Mouse (Mus musculus) C2C12 (cell line): ENCODE measurements at regions not wholly inside any gene's neighbourhood (a gene's known extent, or its start where the extent isn't known, plus 50 kb on each side); places are given as distances from the start of the nearest gene placed in this dataset.

Experiments
- H3K27me3 ChIP-seq: one replicate; pipeline ENCODE4 v1.6.1; 2011; ENCODE audit not compliant: control insufficient read depth, insufficient read depth, insufficient read length
- H3K36me3 ChIP-seq: one replicate; pipeline ENCODE4 v1.6.1; 2011; ENCODE audit not compliant: control insufficient read depth, insufficient read depth
- H3K4me3 ChIP-seq: one replicate; pipeline ENCODE4 v1.5.1; 2011; ENCODE audit warnings: mild to moderate bottlenecking, control low read depth; ENCODE audit not compliant: poor library complexity, insufficient read depth, severe bottlenecking
- H3K79me2 ChIP-seq: one replicate; pipeline ENCODE4 v1.6.1; 2011; ENCODE audit not compliant: control insufficient read depth, insufficient read depth
- H3K79me3 ChIP-seq: one replicate; pipeline ENCODE4 v1.6.1; 2011; ENCODE audit warnings: low read depth, control low read depth
- H3ac ChIP-seq: one replicate; pipeline ENCODE3; 2011; ENCODE audit warnings: low read depth; ENCODE audit not compliant: control insufficient read depth, insufficient read length
- CEBPB ChIP-seq: IDR thresholded peaks from one replicate; pipeline ENCODE4 v1.6.1; 2011; ENCODE audit warnings: low read depth, mild to moderate bottlenecking, control low read depth, moderate library complexity
- CTCF ChIP-seq: IDR thresholded peaks from one replicate; pipeline ENCODE4 v1.5.1; 2011; ENCODE audit not compliant: control insufficient read depth, insufficient read depth, insufficient read length
- FOSL1 ChIP-seq: IDR thresholded peaks from one replicate; pipeline ENCODE4 v1.8.0; 2011; ENCODE audit warnings: mild to moderate bottlenecking, low read length; ENCODE audit not compliant: poor library complexity, insufficient read depth, severe bottlenecking
- MAX ChIP-seq: IDR thresholded peaks from one replicate; pipeline ENCODE4 v1.6.1; 2011; ENCODE audit warnings: mild to moderate bottlenecking, control low read depth
- MYOD1 ChIP-seq: IDR thresholded peaks from one replicate; pipeline ENCODE4 v1.6.1; 2011; ENCODE audit warnings: low read depth; ENCODE audit not compliant: control insufficient read depth, insufficient read length
- MYOG ChIP-seq: IDR thresholded peaks from one replicate; pipeline ENCODE4 v1.6.1; 2011; ENCODE audit not compliant: control insufficient read depth, insufficient read length; ENCODE audit errors: extremely low read depth
- USF1 ChIP-seq: IDR thresholded peaks from one replicate; pipeline ENCODE4 v1.6.1; 2011; ENCODE audit warnings: low read depth, mild to moderate bottlenecking, control low read depth, moderate library complexity

DNA sequence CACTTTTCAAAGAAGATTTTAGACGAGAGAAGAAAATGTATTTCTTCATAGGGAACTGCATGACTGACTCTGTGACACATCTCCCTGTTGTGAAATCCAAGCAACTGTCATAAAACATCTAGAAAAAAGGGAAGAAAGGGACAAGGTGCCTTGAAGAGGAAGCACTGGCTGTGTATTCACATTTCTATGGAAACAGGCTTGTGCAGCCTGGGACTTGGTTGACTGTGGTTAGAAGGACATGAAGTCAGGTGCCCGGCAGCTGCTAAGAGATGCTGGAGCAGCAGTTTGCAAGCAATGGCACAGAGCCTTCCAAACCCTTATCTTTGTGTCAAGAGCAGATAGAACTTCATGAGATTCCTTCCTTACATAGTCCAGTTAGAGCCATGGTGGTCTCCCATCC lies 263.5 kb downstream of the Gm826 start:
- no peak overlapping the region for H3K4me3 ChIP-seq
- H3K79me3 ChIP-seq: no peaks in the 10 kb centered on the region
- TF ChIP-seq MYOD1: no peak
- no peak for TF ChIP-seq MYOG
- TF ChIP-seq CEBPB: no peak
- no peak for TF ChIP-seq USF1
- no peak for TF ChIP-seq FOSL1
- TF ChIP-seq MAX: no peak
- no peak for TF ChIP-seq CTCF
- H3K36me3 ChIP-seq: no peaks in the 10 kb centered on the region
- H3K27me3 ChIP-seq: no peaks in the 10 kb centered on the region
- H3ac ChIP-seq: no peak overlapping the region
- H3K79me2 ChIP-seq: no peaks in the 10 kb centered on the region

DNA sequence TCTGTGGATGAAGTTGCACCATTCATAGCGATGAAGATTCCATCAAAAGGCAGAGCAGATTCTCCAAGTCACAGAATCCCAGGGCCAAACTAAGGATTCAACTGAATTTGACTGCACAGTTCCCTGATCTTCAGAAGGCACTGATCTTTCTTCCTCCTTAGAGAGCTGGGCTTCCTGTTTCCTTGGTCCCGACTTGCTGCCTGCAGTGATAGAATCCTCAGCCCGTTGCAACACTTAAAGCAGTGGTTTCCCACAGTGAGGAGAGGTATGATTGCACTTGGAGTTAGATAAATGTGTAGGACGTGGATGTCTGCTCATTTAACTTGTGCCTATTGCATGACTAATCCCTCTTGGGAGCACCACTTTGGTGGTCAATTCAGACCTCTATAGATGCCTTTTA lies 265.2 kb downstream of the Gm826 start:
- H3K4me3 ChIP-seq: no peak overlapping the region
- no peaks in the 10 kb centered on the region for H3K27me3 ChIP-seq
- H3K36me3 ChIP-seq: no peaks in the 10 kb centered on the region
- no peaks in the 10 kb centered on the region for H3K79me2 ChIP-seq
- TF ChIP-seq CEBPB (no peak), MYOD1 (no peak), MAX (no peak), USF1 (no peak), CTCF (no peak), FOSL1 (no peak), MYOG (no peak)
- H3ac ChIP-seq: no peak overlapping the region
- no peaks in the 10 kb centered on the region for H3K79me3 ChIP-seq

DNA sequence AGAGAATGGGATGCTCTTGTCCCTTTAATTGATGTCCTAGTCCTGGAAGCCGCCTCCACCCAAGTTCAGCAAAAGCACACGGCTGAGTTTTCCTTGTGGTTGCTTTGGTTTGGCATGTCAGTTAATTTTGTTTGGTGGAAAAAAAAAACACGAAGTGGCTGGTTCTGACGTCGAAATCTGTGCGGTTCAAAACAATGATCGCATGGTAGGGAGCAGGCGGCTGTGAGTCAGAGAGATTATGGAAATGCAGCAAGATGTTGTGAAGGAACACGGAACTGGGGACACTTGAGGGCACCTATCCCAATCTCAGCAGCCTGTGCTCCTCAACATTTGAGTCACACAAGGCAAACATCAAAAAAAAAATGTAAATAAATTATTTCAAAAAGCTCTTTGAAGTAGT lies 266.1 kb downstream of the Gm826 start:
- no peaks in the 10 kb centered on the region for H3K79me2 ChIP-seq
- no peak overlapping the region for H3K4me3 ChIP-seq
- no peak overlapping the region for H3ac ChIP-seq

DNA sequence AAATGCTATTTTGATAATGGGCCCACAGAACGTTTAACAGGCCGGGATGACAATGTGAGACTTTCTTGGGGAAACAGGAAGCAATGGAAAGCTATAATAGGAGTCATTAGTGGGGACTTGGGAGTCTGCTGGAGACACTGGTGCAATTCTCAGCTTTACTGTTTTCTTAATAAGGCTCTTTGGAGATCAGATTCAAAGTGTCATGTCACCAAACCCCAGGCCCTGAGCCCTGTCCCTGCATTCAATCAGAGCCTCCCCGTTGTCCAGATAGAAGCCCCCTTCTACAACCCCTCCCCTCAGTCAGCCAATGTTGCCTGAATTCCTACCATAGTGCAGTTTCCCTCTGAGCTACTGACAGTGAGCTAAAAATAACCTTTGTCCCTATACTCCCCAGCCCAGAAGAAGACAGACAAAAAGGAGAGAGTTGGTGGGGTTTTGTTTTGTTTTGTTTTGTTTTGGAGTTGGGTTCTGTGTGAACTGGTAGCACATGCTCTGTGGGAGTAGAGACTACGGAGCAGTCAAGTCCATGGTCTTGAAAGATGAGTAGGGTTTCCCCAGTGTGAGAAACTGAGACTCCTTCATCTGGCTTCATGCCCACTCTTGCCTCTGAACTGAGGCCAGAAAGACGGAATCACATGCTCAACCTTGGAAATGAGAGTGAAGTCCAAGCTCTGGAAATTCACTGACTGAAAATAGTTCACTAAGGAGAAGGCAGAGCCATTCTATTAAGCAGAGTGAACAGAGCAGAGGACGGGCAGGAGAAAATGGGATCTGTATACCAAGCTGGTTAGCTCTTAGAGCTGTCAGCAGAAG lies 267.3 kb downstream of the Gm826 start:
- H3K79me2 ChIP-seq: no peaks in the 10 kb centered on the region
- TF ChIP-seq CEBPB (no peak), FOSL1 (no peak), CTCF (no peak), MYOD1 (no peak), USF1 (no peak), MYOG (no peak), MAX (no peak)
- H3K4me3 ChIP-seq: no peak overlapping the region
- no peaks in the 10 kb centered on the region for H3K79me3 ChIP-seq
- no peaks in the 10 kb centered on the region for H3K27me3 ChIP-seq
- no peak overlapping the region for H3ac ChIP-seq
- no peaks in the 10 kb centered on the region for H3K36me3 ChIP-seq

More for the DNA sequence above, 266.1 kb downstream of the Gm826 start:
- Histone ChIP-seq H3K27me3 (no peaks in the 10 kb centered on the region), H3K36me3 (no peaks in the 10 kb centered on the region), H3K79me3 (no peaks in the 10 kb centered on the region)
- no peak for TF ChIP-seq CEBPB
- no peak for TF ChIP-seq MAX
- TF ChIP-seq MYOG: no peak
- no peak for TF ChIP-seq USF1
- TF ChIP-seq FOSL1: no peak
- no peak for TF ChIP-seq CTCF

DNA sequence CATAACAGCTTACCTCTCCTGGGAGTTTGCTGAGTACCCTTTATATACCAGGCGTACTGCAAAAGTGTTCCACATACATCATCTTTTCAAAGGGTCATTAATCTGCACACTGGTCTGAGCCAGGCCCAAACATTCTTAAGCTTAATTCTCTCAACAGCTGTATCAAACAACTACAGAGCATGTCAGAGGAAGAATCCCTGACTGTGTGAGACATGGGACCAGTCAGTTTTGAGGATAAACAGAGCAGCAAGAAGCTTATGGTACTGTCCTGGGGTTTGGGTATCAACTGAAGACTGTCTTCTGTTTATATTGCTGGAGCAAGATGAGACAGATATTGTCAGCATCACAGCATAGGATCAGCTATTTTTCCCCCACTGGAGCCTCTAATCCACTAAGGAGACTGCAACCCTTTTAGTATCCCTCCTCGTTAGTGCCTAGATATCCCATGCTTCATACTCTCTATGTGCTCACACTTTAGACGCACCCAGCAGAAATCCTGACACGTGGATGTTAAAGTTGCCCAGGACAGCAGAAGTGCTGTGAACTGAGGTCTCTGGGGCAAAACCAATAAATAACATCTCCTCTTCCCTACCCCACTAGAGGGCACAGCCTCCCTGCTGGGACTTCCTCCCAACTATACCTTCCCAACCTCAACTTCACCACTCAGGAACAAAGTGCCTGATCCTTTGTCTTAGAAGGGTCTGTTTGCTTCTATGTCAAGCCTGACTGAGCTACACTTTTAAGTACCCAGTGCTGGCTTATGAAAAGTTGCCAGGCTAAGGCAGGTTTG lies 271.6 kb downstream of the Gm826 start:
- Histone ChIP-seq H3ac (no peak overlapping the region), H3K27me3 (no peaks in the 10 kb centered on the region), H3K79me3 (no peaks in the 10 kb centered on the region), H3K79me2 (no peaks in the 10 kb centered on the region), H3K36me3 (no peaks in the 10 kb centered on the region), H3K4me3 (no peak overlapping the region)
- TF ChIP-seq USF1 (no peak), MYOD1 (no peak)
